Mouse (Mus musculus) ES-Bruce4 (cell line): Measurements from ENCODE around the gene Prcd. TPM values are rescaled to one million over a fixed set of nuclear protein-coding genes. Genes with fewer than 3 reads are reported as not detected.

ENCODE experiments used
- H3K27ac ChIP-seq: 2 replicates; pipeline ENCODE4 v1.5.1; 2012; ENCODE audit warnings: low read length, inconsistent platforms; ENCODE audit not compliant: insufficient read depth
- H3K27me3 ChIP-seq: 2 replicates; pipeline ENCODE4 v1.6.1; 2012; ENCODE audit warnings: mild to moderate bottlenecking, low read length, inconsistent platforms; ENCODE audit not compliant: control insufficient read depth, poor library complexity, insufficient read depth, severe bottlenecking
- H3K36me3 ChIP-seq: 2 replicates; pipeline ENCODE4 v1.6.1; 2012; ENCODE audit warnings: inconsistent platforms, mild to moderate bottlenecking, low read length, moderate library complexity; ENCODE audit not compliant: control insufficient read depth, poor library complexity, insufficient read depth, severe bottlenecking
- H3K4me1 ChIP-seq: one replicate; pipeline ENCODE4 v1.8.1; 2011; ENCODE audit warnings: low read length; ENCODE audit not compliant: control insufficient read depth, insufficient read depth
- H3K4me3 ChIP-seq: 2 replicates; pipeline ENCODE4 v1.5.1; 2011; ENCODE audit warnings: low read depth, mild to moderate bottlenecking, low read length
- H3K9ac ChIP-seq: 2 replicates; pipeline ENCODE4 v1.6.1; 2012; ENCODE audit warnings: low read depth, mild to moderate bottlenecking, inconsistent platforms; ENCODE audit not compliant: poor library complexity, severe bottlenecking
- H3K9me3 ChIP-seq: replicated peaks from 2 replicates; pipeline ENCODE4 v1.6.1; 2012; ENCODE audit warnings: mild to moderate bottlenecking, low read length, inconsistent platforms; ENCODE audit not compliant: control insufficient read depth, poor library complexity, insufficient read depth, severe bottlenecking
- CTCF ChIP-seq: IDR thresholded peaks from one replicate; pipeline ENCODE4 v1.8.1; 2011; ENCODE audit warnings: low read depth, low read length
- EP300 ChIP-seq: IDR thresholded peaks from 2 replicates; pipeline ENCODE4 v1.6.1; 2011; ENCODE audit warnings: low read depth, low read length; ENCODE audit not compliant: insufficient read depth
- POLR2A ChIP-seq: IDR thresholded peaks from one replicate; pipeline ENCODE4 v1.8.1; 2011; ENCODE audit warnings: low read length; ENCODE audit not compliant: insufficient read depth
- polyA plus RNA-seq: library from polyadenylated mRNA; stranded (reverse); fragments of >200 nt; gene quantifications from 2 replicates; pipeline ENCODE4 v1.2.4, GENCODE M21; 2011; ENCODE audit warnings: low read depth; ENCODE audit not compliant: missing spikeins, insufficient read depth, insufficient read length

Prcd gene
- polyA plus RNA-seq, 1 experiment, result not detected

DNA sequence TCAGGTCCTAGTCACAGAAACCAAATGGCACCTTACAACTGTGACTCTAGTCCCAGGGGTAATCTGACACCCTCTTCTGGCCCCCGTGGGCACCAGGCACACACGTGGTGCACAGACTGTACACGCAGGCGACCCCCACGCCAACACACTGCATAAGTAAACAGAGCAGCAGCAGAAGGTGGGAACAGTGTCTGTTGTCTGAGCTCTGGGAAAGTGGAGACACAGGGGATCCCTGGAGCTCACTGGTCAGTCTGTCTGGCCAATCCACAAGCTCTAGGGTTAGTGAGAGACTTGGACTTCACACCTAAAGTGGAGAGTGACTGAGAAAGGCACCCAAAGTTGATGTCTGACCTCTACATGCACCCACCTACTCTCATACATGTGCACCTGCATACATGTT lies 16.0 kb downstream of the Prcd start:
- Histone ChIP-seq H3K4me1 (peaks cover 2% of the 10 kb centered on the region), H3K27ac (no peak overlapping the region), H3K9me3 (no peaks in the 10 kb centered on the region), H3K36me3 (peaks cover 21% of the 10 kb centered on the region), H3K27me3 (no peaks in the 10 kb centered on the region), H3K4me3 (no peak overlapping the region), H3K9ac (no peak overlapping the region)
- TF ChIP-seq CTCF, result no peak
- no peak for TF ChIP-seq EP300
- TF ChIP-seq POLR2A, result no peak

- Histone ChIP-seq H3K4me3 (no peak overlapping the region), H3K9me3 (no peaks in the 10 kb centered on the region), H3K4me1 (peaks cover 5% of the 10 kb centered on the region), H3K27me3 (no peaks in the 10 kb centered on the region), H3K27ac (no peak overlapping the region), H3K36me3 (peaks cover 27% of the 10 kb centered on the region), H3K9ac (no peak overlapping the region)
- no peak for TF ChIP-seq POLR2A
- no peak for TF ChIP-seq EP300
- no peak for TF ChIP-seq CTCF
Observed at GRCm38 (mm10) chr11:116669787-116670365, 16.5 kb downstream of the Prcd start.

- no peak overlapping the region for H3K27ac ChIP-seq
- no peak overlapping the region for H3K4me3 ChIP-seq
- no peaks in the 10 kb centered on the region for H3K9me3 ChIP-seq
- no peak for TF ChIP-seq CTCF
- no peak for TF ChIP-seq EP300
- TF ChIP-seq POLR2A, result no peak
- H3K4me1 ChIP-seq, result peaks cover 5% of the 10 kb centered on the region
- H3K27me3 ChIP-seq, result no peaks in the 10 kb centered on the region
- peak overlapping the region; percentile 91; the same call in 1 of the 2 replicates for H3K9ac ChIP-seq
- H3K36me3 ChIP-seq, result peaks cover 32% of the 10 kb centered on the region
Observed at GRCm38 (mm10) chr11:116670386-116670785, 17.1 kb downstream of the Prcd start.

GRCm38 (mm10) chr11:116671112-116671844 lies 17.9 kb downstream of the Prcd start:
- Histone ChIP-seq H3K27me3 (no peaks in the 10 kb centered on the region), H3K4me1 (peaks cover 5% of the 10 kb centered on the region), H3K36me3 (peaks cover 41% of the 10 kb centered on the region), H3K27ac (peak overlapping the region; percentile 51), H3K4me3 (peak overlapping the region; percentile 92), H3K9ac (peak overlapping the region; percentile 91), H3K9me3 (no peaks in the 10 kb centered on the region)
- peak; percentile 88 for TF ChIP-seq POLR2A
- no peak for TF ChIP-seq EP300
- peak; percentile 66 for TF ChIP-seq CTCF

- peak overlapping the region; percentile 51 for H3K27ac ChIP-seq
- TF ChIP-seq POLR2A, result no peak
- no peak for TF ChIP-seq EP300
- no peak for TF ChIP-seq CTCF
- peak overlapping the region; percentile 91 for H3K9ac ChIP-seq
- no peaks in the 10 kb centered on the region for H3K27me3 ChIP-seq
- peak overlapping the region; percentile 92 for H3K4me3 ChIP-seq
- no peaks in the 10 kb centered on the region for H3K9me3 ChIP-seq
- H3K4me1 ChIP-seq, result peaks cover 5% of the 10 kb centered on the region
- peaks cover 45% of the 10 kb centered on the region for H3K36me3 ChIP-seq
Observed at GRCm38 (mm10) chr11:116671845-116672434, 18.6 kb downstream of the Prcd start.
